Mouse (Mus musculus): Measurements from ENCODE around the gene Prkab1. TPM values are rescaled to one million over a fixed set of nuclear protein-coding genes. Genes with fewer than 3 reads are reported as not detected.

The Prkab1 gene
- total RNA-seq, 2 experiments from 2014 or later = 17.2 to 48.3 TPM

DNA sequence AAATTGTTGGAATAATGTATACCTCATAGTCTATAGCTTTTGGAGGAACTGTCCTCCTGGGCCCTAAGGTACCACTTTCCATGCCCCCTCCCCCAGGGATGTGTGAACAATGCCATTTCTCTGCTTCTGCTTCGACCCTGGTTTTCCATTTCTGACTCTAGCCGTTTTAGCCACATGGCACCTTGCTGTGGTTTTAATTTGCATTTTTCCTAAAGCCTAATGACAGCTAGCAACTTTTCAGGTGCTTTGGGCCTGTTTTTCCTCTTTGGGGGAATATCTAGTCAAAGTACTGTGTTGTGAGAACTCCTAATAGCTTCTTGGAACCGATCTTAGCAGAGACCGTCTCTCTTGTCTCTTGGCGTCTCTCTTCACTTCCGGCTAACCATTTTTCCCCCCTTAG lies 39.9 kb downstream of the Prkab1 start:
- ATAC-seq (replicated peaks; ENCODE audit: poor library complexity, severe bottlenecking) = no peak

DNA sequence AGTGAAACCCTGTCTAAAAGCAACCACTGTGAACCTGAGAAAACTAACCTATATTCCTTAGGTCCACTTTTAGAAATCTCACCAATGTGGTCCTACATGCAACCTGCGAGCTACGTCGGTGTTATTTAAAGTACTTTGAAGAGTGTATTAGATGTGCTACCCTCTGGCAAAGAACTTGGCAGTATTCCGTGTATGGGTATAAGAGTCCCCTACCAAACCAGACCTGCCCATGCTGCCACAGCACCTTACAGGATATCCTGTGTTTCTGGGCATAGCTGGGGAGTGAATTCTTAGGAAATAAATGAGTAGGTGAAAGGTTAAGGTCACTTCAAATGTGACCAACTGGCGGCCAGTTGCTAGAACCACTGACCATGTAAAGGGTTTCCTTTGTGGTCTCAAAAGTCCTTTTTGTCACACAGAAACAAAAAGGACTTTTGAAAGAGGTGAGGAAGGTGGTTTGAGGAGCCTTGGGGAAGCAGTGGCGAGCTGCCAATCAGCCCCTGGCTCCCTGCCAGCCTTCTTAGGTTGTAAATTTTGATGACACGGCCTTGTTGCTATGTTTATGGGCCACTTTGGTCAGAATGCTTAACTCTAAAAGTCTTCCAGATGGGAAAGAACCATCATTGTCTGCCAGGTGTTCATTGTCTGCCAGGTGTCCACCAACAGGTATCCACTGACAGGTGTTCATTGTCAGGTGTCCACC lies 41.5 kb downstream of the Prkab1 start:
- ATAC-seq (replicated peaks; ENCODE audit: poor library complexity, severe bottlenecking) = no peak

DNA sequence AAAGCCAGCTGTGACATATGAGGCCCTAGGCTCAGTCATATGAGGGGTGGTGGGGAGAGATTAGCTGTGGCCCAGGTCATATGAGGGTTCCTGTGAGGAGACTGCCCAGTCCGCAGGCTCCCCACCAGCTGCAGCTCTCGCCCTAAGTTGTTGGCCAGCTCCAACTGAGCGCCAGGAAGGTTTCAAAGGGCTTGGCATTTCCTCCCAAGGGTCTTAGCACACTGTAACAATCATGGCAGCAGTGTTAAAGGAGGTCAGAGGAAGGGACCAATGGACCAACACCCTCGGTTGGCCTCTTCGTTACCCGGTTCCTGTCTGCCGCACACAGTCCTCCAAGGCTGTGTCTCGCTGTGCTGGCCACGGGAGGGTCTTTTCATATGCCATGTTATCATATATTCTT lies 43.8 kb downstream of the Prkab1 start:
- ATAC-seq (replicated peaks; ENCODE audit: poor library complexity, severe bottlenecking) = no peak

DNA sequence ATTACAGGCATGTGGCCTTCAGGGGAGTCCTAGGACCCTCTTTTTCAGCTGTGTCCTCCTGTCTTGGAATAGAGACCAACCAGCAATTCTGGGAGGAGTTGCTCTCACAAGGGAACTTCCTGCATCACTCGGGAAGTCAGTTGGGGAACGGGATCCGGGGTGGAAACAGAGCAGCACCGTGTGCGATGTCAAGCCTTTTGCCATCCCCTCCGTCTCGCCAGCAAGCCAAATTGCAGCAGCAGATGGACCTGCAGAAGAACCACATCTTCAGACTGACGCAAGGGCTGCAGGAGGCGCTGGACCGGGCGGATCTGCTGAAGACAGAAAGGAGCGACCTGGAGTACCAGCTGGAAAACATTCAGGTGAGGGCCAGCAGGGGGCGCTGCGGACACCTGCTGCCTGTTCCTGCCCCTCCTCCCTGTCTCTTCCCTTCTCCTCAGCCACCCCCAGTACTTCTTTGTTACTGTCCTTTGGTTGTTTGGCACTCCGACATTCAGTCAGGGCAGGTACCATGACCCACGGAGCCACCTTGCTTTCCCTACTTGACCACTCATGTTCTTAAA lies 45.1 kb downstream of the Prkab1 start:
- no peak for ATAC-seq (replicated peaks; ENCODE audit: poor library complexity, severe bottlenecking)

GRCm38 (mm10) chr5:115978255-115978654 lies 46.1 kb downstream of the Prkab1 start:
- no peak for ATAC-seq (replicated peaks; ENCODE audit: poor library complexity, severe bottlenecking)

DNA sequence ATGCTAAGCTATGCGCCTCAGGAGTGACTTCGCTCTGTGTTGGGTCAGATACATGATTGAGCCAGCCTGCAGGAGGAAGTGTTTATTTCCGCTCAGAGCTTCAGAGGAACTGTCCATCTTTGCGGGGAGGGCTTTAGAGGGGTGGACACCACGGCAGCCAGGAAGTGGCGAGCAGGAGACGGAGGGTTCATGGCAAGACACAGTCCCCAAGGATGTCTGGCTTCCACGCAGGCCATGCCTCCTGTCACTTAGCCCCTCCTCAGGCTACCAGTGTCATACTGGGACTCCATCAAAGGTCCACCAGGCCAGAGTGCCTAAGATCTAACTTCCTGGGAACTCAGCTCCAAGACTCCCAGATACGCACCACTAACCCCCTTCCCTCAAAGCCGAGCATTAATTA lies 46.6 kb downstream of the Prkab1 start:
- peak; percentile 84 for ATAC-seq (replicated peaks; ENCODE audit: poor library complexity, severe bottlenecking)

DNA sequence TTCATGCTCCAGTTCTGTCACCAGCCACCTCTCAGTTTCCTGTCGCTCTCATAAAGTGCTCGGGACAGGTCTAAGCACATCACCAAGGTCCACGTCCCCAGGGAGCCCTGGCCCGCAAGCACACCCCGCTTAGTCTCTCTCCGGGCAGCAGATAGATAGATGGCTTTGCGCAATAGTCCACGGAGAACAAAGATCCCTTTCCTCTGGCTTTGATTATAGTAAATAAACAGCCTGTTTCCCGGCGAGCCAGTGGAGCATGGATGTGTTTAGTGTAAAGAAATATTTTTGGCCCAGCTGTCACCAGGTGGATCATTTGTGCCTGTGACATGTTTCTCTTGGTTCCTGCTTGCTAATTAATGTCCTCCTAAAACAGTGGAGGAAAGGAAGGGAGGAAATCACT lies 47.0 kb downstream of the Prkab1 start:
- peak; percentile 31; the same call in 1 of the 2 replicates for ATAC-seq (replicated peaks; ENCODE audit: poor library complexity, severe bottlenecking)

- ATAC-seq (replicated peaks; ENCODE audit: poor library complexity, severe bottlenecking) = no peak
These were observed 47.9 kb downstream of the Prkab1 start for GRCm38 (mm10) chr5:115976446-115976845.

DNA sequence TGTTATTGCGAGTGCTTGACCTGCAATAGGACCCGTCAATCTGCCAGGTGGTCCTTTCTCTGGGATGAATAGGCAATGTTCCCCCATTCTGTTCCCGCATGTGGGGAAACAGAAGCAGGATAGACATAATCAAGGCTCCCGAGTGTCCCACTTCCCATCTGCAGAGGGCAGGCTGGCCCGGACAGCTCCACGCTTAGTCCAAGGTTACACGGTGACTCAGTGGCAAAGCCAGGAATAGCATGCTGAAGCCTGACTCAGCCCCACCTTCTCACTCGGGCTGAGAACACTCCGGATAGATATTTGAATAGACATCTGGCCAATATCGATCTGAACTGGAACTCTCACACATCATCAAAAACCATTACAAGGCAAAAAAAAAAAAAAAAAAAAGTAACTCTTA lies 48.6 kb downstream of the Prkab1 start:
- no peak for ATAC-seq (replicated peaks; ENCODE audit: poor library complexity, severe bottlenecking)

DNA sequence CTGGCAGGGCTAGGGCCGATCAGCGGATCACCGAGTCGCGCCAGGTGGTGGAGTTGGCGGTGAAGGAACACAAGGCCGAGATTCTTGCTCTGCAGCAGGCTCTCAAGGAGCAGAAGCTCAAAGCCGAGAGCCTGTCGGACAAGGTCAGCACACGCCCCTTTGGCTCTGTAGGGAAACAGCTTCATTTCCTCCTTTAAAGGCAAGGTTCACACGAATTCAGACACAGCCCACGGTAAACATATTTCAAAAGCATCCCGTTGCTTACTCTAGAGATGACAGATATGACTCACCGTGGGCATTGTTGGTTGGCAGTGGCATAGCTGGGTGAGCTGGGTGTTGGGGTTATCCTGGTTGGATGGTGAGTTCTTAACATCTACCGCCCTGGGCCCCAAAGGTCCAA lies 53.1 kb downstream of the Prkab1 start:
- no peak for ATAC-seq (replicated peaks; ENCODE audit: poor library complexity, severe bottlenecking)

Other genes with a start within 250 kb of the Prkab1 start
- gene Cit, start 179.2 kb downstream of the Prkab1 start, total RNA-seq (2014; fragmentation: Nextera tagmentation) = 31.8 and 36.3 TPM in 2 replicates
- 26.5 and 32.9 TPM in 2 replicates for gene Cit, start 179.2 kb downstream of the Prkab1 start, total RNA-seq (2017)
- gene Tmem233, start 58.7 kb upstream of the Prkab1 start, total RNA-seq (2014; fragmentation: Nextera tagmentation) = not detected in 2 replicates
- not detected in 2 replicates for gene Tmem233, start 58.7 kb upstream of the Prkab1 start, total RNA-seq (2017)